Mouse (Mus musculus) left cerebral cortex, postnatal 4 days (tissue): Measurements from ENCODE around the gene Ifi205. TPM values are rescaled to one million over a fixed set of nuclear protein-coding genes. Genes with fewer than 3 reads are reported as not detected.
"Not testable (repeated sequence)": the region's sequence is repeated elsewhere in the genome, so short reads cannot be mapped to it uniquely, and the experiment has no call there.

Experiments used
- DNase-seq: peaks from one replicate; pipeline ENCODE4 v3.0.0-alpha.2; 2022
- intact Hi-C: fragments of 180-260 bp; cut with DNase I; formaldehyde crosslinking; loops from one replicate; pipeline ENCODE4 v1.15.1; 2025
- total RNA-seq, 2 experiments: library from RNA; stranded (reverse); gene quantifications; 2 replicates each; pipeline ENCODE4 v1.2.3; 2021

Gene Ifi205
- total RNA-seq: not detected

- no peak for DNase-seq
- intact Hi-C loops: no loop called here
Measured at GRCm38 (mm10) chr1:174031698-174032097, at the start of gene Ifi205. TSS of gene Ifi205 (minus strand) at chr1:174031810.

- DNase-seq: no peak
- intact Hi-C loops: no loop called here
Measured at GRCm38 (mm10) chr1:174066305-174066704, 34.7 kb upstream of the Ifi205 start, which contains the start of gene Olfr430. TSS of gene Olfr430 (plus strand) at chr1:174066605.

GRCm38 (mm10) chr1:174055248-174055647 lies 23.6 kb upstream of the Ifi205 start:
- DNase-seq: no peak
- intact Hi-C loops: no loop called here

GRCm38 (mm10) chr1:174052981-174053380 lies 21.4 kb upstream of the Ifi205 start:
- no peak for DNase-seq
- intact Hi-C loops: no loop called here

GRCm38 (mm10) chr1:174051931-174052536 lies 20.4 kb upstream of the Ifi205 start:
- no peak for DNase-seq

GRCm38 (mm10) chr1:174051515-174051914 lies 19.9 kb upstream of the Ifi205 start:
- intact Hi-C loops: no loop called here
- DNase-seq: no peak

More at GRCm38 (mm10) chr1:174051931-174052536, 20.4 kb upstream of the Ifi205 start:
- intact Hi-C loops: no loop called here

GRCm38 (mm10) chr1:174050532-174050931 lies 18.9 kb upstream of the Ifi205 start:
- DNase-seq: no peak
- intact Hi-C loops: no loop called here

GRCm38 (mm10) chr1:174049357-174049756 lies 17.7 kb upstream of the Ifi205 start:
- DNase-seq, intact Hi-C loops: not testable (repeated sequence)

- no peak for DNase-seq
- intact Hi-C loops: no loop called here
Measured at GRCm38 (mm10) chr1:174048893-174049292, 17.3 kb upstream of the Ifi205 start, which contains the start of gene Olfr432. TSS of gene Olfr432 (plus strand) at chr1:174049205.

- intact Hi-C loops, DNase-seq: not testable (repeated sequence)
Measured at GRCm38 (mm10) chr1:174048227-174048626, 16.6 kb upstream of the Ifi205 start.

GRCm38 (mm10) chr1:174044431-174044830 lies 12.8 kb upstream of the Ifi205 start:
- DNase-seq: no peak
- intact Hi-C loops: no loop called here

GRCm38 (mm10) chr1:174042091-174042884 lies 10.7 kb upstream of the Ifi205 start:
- DNase-seq, intact Hi-C loops: not testable (repeated sequence)

GRCm38 (mm10) chr1:174040523-174041177 lies 9.0 kb upstream of the Ifi205 start, which contains the start of gene Olfr433:
TSS of gene Olfr433 (plus strand) at chr1:174040705.
- no peak for DNase-seq
- intact Hi-C loops: no loop called here

GRCm38 (mm10) chr1:174038480-174038879 lies 6.9 kb upstream of the Ifi205 start:
- no peak for DNase-seq
- intact Hi-C loops: no loop called here

GRCm38 (mm10) chr1:174035841-174036240 lies 4.2 kb upstream of the Ifi205 start:
- intact Hi-C loops: no loop called here
- DNase-seq: no peak

- intact Hi-C loops, DNase-seq: not testable (repeated sequence)
Measured at GRCm38 (mm10) chr1:174007050-174007449, 24.6 kb downstream of the Ifi205 start.

- intact Hi-C loops, DNase-seq: not testable (repeated sequence)
Measured at GRCm38 (mm10) chr1:174004352-174005109, 27.1 kb downstream of the Ifi205 start.

GRCm38 (mm10) chr1:173995003-173995402 lies 36.6 kb downstream of the Ifi205 start:
- DNase-seq: peak; percentile 39
- intact Hi-C loops: no loop called here

- DNase-seq, intact Hi-C loops: not testable (repeated sequence)
Measured at GRCm38 (mm10) chr1:173982694-173983305, 48.8 kb downstream of the Ifi205 start, which contains the start of gene Ifi202b. TSS of gene Ifi202b (minus strand) at chr1:173982744.

GRCm38 (mm10) chr1:173981038-173981437 lies 50.6 kb downstream of the Ifi205 start:
- DNase-seq, intact Hi-C loops: not testable (repeated sequence)
